Mouse (Mus musculus) left cerebral cortex, adult 11 months (tissue): ENCODE measurements around the gene Arhgap4.
A peak's percentile ranks its signal among the peaks of the same experiment; 100 is the strongest.

Source experiments
- DNase-seq: peaks from one replicate; pipeline ENCODE4 v3.0.0; 2022; ENCODE audit warnings: low spot score

Arhgap4 gene

DNA sequence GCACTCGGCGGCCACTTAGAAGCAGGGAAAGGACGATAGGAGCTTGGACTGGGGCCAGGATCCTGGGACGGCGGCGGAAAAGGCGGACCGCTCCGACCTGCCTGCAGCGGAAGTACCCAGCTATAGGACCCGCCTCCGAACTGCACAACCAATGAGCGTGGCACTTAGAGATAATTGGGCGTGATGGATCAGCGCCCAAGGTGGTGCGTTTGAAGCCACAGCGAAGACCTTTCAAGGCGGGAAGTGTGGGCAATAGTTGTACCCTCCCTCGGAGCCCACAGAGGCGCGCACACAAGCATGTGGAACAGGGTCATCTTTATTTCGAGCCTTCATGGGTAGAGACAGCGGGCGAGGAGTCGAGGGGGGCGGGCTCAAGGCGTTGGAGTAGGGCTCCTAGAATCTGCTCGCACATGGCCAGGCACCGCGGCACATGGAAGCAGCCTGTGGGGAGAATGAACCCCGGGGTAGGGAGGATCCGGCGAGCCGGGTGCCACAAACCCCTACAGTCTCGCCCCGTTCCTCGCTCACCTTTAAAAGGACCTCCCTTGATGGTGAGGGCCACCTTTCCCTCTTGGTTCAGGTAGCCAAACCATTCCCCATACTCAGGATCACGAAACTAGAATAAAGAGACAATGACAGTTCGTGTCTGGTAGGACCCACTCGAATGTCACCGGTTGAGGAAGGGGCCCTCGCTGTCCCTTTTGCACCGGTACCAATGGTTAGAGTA lies at the start of gene Arhgap4, which contains the start of gene Naa10:
Gene Arhgap4 (minus strand): TSS at position 48 of the 727 bp plus-strand sequence.
Gene Naa10 (minus strand): TSS at position 122 of the 727 bp plus-strand sequence.
- DNase-seq: peak; percentile 83

- DNase-seq: no peak
These were observed 49.1 kb upstream of the Arhgap4 start for GRCm38 (mm10) chrX:73970781-73971180.

GRCm38 (mm10) chrX:73969729-73970128 lies 48.1 kb upstream of the Arhgap4 start:
- DNase-seq: no peak

DNA sequence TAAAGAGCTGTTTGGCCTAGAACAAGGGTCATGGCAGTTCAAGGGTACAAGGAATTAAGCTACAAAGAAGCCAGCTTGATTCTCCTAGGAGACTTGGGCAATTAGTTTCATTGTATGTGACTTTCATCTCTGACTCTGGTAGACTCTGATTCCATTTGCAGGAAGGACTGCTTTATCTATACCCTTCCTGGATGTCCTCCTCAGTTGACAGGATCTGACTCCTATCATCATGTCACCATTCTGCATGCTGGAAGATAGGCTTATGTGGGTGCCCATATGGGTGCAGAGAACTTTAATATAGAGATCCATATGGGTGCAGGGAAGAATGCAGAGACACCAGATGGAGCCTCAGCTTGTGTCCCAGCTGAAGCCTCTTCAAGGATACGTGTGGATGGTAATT lies 47.5 kb upstream of the Arhgap4 start:
- no peak for DNase-seq

DNA sequence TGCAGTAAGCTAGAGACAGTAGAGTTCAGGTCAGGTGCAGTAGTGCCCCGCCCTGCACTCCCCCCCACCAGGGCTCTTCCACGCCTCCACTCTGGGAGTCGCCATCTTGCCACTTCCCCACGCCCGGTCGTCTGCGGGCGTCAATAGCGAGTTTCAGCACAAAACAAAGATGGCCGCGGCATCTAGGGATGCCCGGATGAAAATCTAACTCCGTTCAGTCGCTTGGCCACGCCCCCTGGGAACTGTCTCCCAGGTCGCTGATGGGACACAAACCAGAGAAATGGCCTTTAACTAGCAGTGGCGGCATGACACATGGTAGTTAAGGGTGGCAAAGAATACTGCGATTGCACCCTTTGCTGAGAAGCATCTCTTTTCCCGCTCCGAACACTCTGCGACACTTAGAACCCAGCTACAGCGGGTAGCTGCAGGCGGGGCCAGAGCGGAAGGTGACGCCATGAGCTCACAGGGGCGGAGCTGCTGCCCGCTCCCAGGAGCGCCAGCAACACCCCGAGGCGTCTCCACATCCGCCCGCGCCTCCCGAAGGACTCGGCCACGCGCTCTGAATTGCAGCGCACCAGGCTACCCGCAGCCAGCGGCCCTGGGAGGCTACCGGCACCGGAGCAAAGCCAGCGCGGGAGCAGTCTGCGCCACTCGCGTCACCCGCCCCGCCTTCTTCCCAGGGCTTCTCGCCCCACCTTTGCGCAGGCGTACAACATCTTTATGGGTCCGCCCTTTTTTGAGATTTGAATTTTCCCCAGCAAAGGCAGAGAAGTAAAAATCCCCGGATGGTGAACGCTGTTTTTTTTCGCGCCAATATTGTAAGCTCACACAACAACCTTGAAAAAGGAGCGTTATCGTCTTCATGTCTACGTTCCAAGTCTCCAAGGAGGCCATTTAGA lies 45.8 kb upstream of the Arhgap4 start:
- DNase-seq: peak; percentile 86

DNA sequence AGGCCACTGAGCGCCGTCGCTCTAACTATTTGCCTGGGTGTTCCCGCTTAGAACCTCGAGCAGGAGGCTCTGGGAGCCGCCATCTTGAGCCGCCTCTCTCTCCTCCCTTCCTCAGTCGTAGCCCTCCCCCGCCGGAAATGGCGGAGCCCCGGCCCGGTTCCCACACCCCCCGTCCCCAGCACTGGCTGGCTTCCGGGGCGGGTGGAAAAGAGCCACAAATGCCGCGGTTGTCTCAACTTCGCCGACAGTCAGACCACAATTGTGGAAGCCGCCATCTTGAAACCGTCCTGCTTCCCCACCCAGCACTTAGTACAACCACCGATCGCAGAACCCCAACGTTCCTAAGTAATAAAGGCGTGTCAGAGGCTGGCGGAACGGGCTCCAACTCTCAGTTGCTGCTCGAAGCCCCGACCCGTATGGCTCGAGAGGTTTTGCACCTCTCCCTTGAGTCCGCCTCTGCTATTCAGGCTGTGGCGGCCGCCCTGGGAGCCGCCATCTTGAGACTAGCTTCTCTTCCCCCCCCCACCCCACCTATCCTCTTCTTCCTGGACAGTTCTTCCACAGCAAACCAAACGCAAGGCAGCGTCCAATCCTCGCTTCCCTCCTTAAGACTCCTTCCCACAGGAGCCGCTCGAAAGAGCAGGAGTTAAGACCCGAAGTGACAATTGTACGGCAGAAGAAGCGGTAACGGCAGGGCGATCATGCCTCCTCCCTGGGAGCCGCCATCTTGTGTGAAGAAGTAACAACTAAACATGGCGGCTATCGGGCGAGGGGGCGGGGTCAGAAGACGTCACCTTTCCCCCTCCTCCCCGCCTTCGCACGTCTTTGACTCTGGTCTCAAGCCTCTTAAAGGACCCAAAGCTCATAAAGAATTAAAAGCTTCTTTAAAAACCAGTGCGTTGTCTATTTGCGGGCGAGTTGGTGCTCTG lies 44.8 kb upstream of the Arhgap4 start, which contains the start of gene Hcfc1:
Gene Hcfc1 (minus strand): TSS at position 110 of the 929 bp plus-strand sequence.
- DNase-seq: peak; percentile 84

DNA sequence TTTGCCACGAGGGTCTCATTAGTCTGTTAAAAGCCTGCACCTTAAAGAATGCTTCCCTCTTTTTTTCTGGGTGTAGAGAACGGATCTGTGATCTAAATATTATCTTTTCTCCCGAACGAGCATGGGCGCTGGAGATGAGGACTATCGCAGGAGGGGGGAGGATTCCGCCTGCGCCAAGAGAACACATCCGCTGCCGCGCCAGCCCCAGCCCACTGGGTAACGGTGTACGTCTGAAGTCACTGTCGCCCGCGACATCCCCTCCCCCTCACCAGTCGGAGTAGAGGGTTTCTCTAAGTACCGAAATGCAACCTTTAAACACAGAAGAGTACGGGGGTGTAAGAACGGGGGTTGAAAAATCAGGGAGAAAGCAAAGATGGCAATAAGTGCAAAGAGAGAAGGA lies 43.6 kb upstream of the Arhgap4 start:
- DNase-seq: peak; percentile 39

DNA sequence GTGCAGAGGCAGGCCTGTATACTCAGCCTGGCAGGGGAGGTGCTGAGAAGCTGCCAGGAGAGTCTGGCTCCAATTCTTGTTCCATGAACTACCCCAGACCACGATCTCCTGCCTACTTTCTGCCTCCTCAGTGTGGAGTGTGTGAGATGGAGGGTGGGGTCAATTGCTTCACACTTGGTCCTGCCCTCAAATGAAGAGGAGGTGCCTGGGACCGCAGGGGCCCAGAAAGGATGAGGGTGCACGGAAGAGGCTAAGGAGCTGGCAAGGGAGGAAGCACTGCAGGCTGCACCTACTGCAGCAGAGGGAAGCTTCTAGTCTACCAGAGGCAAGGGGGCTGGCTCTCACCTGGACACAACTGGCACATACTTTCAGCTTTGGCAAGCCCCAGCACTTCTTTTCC lies 42.7 kb upstream of the Arhgap4 start:
- DNase-seq: no peak

GRCm38 (mm10) chrX:73954988-73955387 lies 33.3 kb upstream of the Arhgap4 start:
- DNase-seq: no peak

- DNase-seq: no peak
These were observed 30.9 kb upstream of the Arhgap4 start for GRCm38 (mm10) chrX:73952603-73953002.

DNA sequence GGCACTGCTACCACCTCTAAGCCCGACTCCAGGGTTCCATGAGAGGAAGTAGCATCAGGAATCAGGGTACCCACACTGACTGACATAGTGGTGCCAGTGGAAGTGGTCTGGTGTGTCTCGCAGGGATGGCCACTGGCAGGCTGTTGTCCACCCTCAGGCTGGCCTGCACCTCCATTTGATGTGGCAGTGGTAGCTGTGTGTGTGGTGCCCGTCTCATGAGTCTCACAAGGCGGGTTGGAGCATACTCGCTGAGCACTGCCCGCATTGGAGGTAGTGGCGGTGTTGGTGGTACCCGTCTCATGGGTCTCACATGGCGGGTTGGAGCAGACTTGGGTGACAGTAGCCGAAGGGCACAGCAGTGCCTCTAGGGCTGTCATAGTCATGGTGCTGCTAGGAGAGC lies 27.7 kb upstream of the Arhgap4 start:
- DNase-seq: no peak

- peak; percentile 30 for DNase-seq
These were observed 27.0 kb upstream of the Arhgap4 start for GRCm38 (mm10) chrX:73948647-73949046.

DNA sequence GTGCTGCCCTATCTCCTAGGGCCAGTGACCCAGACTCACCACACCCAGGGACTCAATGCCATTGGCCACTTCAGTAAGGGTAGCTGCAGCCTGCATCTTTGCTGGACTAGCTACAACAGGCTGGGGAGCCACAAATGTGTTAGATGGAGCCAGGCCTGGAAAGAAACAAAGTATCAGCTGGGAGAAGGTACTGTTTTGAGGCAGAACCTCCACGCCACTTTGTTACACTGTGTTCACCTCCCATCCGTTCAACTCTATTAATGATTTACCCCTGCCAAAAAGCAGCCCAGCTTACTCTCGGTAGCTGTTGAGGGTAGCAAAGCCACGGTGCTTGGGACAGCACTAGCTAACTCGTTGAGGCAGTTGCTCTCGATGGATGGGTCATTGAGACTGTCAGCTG lies 25.2 kb upstream of the Arhgap4 start:
- no peak for DNase-seq

- no peak for DNase-seq
These were observed 20.6 kb upstream of the Arhgap4 start for GRCm38 (mm10) chrX:73942294-73942693.

- no peak for DNase-seq
These were observed 20.2 kb upstream of the Arhgap4 start for GRCm38 (mm10) chrX:73941860-73942259.

DNA sequence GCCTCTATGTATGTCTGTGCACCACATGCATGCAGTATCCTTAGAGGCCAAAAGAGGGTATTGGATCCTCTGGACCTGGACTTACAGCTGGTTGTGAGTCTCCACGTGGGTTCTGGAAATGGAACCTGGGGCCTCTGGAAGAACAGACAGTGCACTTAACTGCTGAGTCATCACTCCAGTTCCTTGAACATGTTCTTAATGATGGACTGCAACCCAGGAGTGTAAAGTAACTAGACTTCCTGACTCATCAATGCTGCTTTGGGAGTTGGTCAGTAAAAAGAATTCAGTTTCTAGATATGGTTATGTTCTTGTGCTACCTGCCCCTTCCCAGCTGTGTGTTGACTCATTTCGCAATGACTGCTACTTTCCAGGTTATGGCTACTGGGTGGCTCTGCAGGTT lies 10.2 kb upstream of the Arhgap4 start:
- no peak for DNase-seq

DNA sequence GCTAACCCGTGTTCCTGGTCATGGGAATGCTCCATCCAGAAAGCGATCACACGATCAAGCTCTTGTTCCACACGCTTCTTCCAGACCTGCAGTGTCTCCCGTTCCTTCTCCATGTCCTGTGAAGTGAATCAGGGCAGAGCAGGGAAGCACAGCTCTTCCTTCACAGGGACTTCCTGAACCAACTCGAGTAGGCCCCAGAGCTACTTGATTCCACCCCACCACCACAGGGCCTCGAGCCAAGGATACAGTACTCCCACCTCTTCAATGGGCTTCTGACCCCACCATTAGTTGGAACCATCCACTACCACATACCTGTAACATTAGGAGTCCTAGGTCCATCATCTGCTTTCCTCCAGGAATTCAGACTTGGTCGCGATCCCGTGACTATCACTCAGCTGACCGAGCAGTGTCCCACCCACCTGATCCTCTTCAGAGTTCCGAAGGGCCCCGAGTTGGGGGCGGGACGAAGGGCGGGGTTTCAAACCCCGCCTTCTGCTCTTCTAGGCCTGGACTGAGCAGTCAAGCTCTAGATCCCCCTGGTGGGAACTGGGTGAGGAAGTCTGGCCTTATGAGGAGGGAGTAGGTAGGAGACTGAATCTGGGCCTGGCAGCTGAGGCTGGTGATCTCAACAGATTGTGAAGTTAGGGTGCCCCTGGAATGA lies 8.9 kb upstream of the Arhgap4 start, which contains the start of gene Renbp:
Gene Renbp (minus strand): TSS at position 449 of the 661 bp plus-strand sequence.
- no peak for DNase-seq

DNA sequence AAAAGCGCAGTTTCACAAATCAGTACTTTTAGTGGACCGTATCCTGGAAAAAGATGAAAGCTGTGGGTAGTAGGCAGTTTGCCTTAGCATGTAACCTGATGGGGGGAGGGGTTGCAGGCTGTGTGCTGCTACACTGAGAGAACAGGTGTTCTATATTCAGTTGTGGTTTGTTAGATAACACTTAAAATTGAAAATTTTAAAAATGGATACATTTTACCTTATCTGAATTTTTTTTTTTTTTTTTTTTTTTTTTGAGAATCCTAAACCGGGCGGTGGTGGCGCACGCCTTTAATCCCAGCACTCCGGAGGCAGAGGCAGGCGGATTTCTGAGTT lies 846 bp upstream of the Arhgap4 start:
- DNase-seq: no peak

DNA sequence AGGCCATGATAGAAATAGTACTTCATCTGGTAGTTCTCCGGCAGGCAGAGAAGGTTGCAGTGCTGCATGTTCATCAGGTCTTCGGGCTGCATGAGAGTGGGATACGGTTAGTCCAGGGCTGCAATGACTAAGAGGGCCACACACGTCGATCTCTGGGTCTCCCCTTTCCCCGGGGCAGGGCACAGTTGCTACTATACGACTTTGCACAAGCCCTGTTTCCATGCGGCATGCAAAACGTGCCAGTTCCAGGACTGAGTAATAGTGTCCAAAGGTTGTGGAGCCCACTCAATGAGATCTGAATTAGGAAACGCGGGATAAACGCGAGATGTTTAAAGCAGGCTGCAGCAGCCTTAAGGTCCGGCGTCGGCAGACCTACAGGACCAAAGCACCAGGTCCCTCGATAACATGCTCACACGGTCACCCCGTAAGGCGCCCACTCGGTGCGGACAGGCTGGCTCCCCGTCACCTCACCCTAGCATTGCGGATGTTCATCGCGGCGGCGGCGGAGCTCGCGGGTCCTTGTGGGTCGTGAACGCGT lies 316 bp downstream of the Arhgap4 start:
- no peak for DNase-seq

- DNase-seq: no peak
These were observed 3.0 kb downstream of the Arhgap4 start for GRCm38 (mm10) chrX:73918631-73919030.

- no peak for DNase-seq
These were observed 4.7 kb downstream of the Arhgap4 start for GRCm38 (mm10) chrX:73916945-73917344.
